Mouse (Mus musculus) liver, adult 2 months (tissue): Measurements from ENCODE around the gene Efcab5.

ENCODE experiments used
- CTCF ChIP-seq: fragments of 200-500 bp; IDR thresholded peaks from 2 replicates; pipeline ENCODE4 v1.5.1; 2011; ENCODE audit warnings: low read depth, low read length, control low read depth
- POLR2A ChIP-seq: fragments of 200-500 bp; IDR thresholded peaks from 2 replicates; pipeline ENCODE4 v1.6.1; 2011; ENCODE audit warnings: low read length, control low read depth; ENCODE audit not compliant: insufficient read depth; ENCODE audit errors: extremely low read depth

DNA sequence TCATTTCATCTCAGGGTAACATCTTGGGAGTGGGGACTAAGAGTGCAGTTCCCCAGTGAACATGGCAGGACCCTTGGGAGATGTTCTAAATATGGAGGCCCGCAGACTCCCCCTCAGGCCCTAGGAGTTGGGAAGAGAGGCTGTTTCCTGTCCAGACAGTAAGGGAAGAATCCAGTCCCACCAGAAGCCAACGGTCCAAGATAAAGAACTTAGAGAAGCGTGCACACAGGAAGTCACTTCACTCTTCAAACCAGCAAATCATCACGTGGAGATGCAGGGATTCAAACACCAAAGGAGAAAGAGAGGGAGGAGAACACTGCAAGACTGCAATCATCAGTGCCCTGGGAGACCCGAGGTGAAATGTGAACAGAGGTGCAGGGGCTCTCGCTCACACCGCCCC lies 91.8 kb downstream of the Efcab5 start:
- no peak for TF ChIP-seq CTCF
- TF ChIP-seq POLR2A: no peak
